Mouse (Mus musculus) embryonic fibroblast, embryonic 13.5 days (primary cell): ENCODE measurements around the gene Gm9903. TPM values are rescaled to one million over a fixed set of nuclear protein-coding genes. Genes with fewer than 3 reads are reported as not detected.

Experiments
- H3K27ac ChIP-seq: 2 replicates; pipeline ENCODE4 v1.5.1; 2012; ENCODE audit warnings: low read length, control low read depth, inconsistent platforms; ENCODE audit not compliant: insufficient read depth
- H3K4me1 ChIP-seq: 2 replicates; pipeline ENCODE4 v1.6.1; 2011; ENCODE audit warnings: low read length; ENCODE audit not compliant: control insufficient read depth, insufficient read depth
- H3K4me3 ChIP-seq: 2 replicates; pipeline ENCODE4 v1.5.1; 2011; ENCODE audit warnings: mild to moderate bottlenecking, control low read depth, low read length; ENCODE audit not compliant: insufficient read depth
- CTCF ChIP-seq: IDR thresholded peaks from 2 replicates; pipeline ENCODE4 v1.5.1; 2011; ENCODE audit warnings: mild to moderate bottlenecking, control low read depth, low read length, moderate library complexity, borderline replicate concordance; ENCODE audit not compliant: insufficient read depth
- POLR2A ChIP-seq: IDR thresholded peaks from 2 replicates; pipeline ENCODE4 v1.6.1; 2011; ENCODE audit warnings: low read depth, mild to moderate bottlenecking, control low read depth, low read length, moderate library complexity
- polyA plus RNA-seq: library from polyadenylated mRNA; stranded (reverse); fragments of >200 nt; gene quantifications from 2 replicates; pipeline ENCODE4 v1.2.4, GENCODE M21; 2011; ENCODE audit warnings: low read depth; ENCODE audit not compliant: missing spikeins, insufficient read length

Gm9903 gene
- polyA plus RNA-seq, 1 experiment = 1.4 TPM

- Histone ChIP-seq H3K27ac (peak within 1 kb of the TSS; percentile 95), H3K4me1 (no peaks in the 10 kb centered on the region), H3K4me3 (peak within 1 kb of the TSS; percentile 79)
- TF ChIP-seq POLR2A (peak; percentile 87), CTCF (no peak)
Measured at GRCm38 (mm10) chr5:33657787-33658663, 28.3 kb downstream of the Gm9903 start, which contains the start of the genes Tacc3 and Tmem129. Gene Tacc3, plus strand, starts transcription at chr5:33658128. Gene Tmem129, minus strand, starts transcription at chr5:33658416.

DNA sequence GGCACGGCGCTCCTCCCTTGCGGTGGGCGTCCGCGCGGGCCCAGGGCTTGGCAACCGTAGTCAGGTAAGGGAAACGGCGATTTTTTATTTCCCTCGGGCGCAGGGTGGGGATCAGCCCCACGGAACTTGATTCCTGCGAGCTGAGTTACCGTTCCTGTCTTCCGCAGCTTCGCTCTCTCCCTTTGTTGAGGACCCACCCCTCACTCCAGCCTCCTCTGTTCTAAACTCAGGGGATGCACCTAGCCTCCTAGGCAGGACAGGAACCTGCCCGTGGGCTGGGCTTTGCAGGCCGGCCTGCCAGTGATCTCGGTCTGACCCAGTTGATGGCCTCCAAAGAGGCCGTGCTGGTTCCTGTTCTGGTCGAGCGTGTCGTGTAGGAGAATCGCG lies 28.9 kb downstream of the Gm9903 start:
- no peak overlapping the region for H3K27ac ChIP-seq
- peak overlapping the region; percentile 79 for H3K4me3 ChIP-seq
- no peaks in the 10 kb centered on the region for H3K4me1 ChIP-seq
- no peak for TF ChIP-seq POLR2A
- TF ChIP-seq CTCF = no peak

DNA sequence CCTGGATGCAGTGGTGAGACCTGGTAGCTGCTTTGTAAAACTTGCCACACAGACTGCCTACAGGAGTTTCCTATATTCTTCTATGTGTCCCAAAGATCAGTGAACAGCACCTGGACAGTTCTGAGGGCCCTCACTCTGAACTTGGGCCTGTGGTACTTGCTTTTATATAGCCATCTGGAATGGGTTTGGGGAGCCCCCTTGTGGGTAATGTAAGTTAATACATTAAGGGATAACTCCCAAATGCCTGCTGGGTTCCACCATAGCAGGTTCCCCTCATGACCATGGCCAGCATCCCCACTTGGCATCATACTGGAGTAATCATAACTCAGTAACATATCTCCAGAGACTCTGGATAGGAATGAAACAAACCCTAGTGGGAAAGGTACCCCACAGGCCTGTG lies 38.5 kb downstream of the Gm9903 start:
- Histone ChIP-seq H3K4me1 (no peaks in the 10 kb centered on the region), H3K4me3 (no peak overlapping the region), H3K27ac (no peak overlapping the region)
- TF ChIP-seq CTCF (no peak), POLR2A (no peak)

DNA sequence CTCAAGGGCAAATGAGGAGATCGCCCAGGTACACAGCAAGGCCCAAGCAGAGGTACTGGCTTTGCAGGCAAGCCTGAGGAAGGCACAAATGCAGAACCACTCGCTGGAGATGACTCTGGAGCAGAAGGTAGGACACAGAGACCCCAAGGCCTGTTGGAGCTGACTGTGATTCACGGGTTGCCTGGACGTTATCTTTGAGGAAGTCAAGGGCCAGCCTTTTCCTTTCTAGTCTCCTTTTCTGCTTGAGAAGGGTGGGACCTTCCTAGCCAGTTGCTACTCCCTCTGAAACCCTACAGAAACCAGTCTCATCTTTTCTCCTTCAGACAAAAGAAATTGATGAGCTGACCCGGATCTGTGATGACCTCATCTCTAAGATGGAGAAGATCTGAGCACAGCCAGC lies 41.9 kb downstream of the Gm9903 start:
- no peak overlapping the region for H3K4me3 ChIP-seq
- no peak for TF ChIP-seq POLR2A
- TF ChIP-seq CTCF = no peak
- H3K27ac ChIP-seq = no peak overlapping the region

GRCm38 (mm10) chr5:33674439-33674838 lies 44.7 kb downstream of the Gm9903 start:
- Histone ChIP-seq H3K4me3 (no peak overlapping the region), H3K4me1 (no peaks in the 10 kb centered on the region), H3K27ac (no peak overlapping the region)
- TF ChIP-seq POLR2A (no peak), CTCF (no peak)

More for the DNA sequence above, 41.9 kb downstream of the Gm9903 start:
- H3K4me1 ChIP-seq = no peaks in the 10 kb centered on the region

GRCm38 (mm10) chr5:33675964-33676363 lies 46.2 kb downstream of the Gm9903 start:
- Histone ChIP-seq H3K4me1 (no peaks in the 10 kb centered on the region), H3K4me3 (no peak overlapping the region), H3K27ac (no peak overlapping the region)
- no peak for TF ChIP-seq POLR2A
- TF ChIP-seq CTCF = peak; percentile 51; the same call in 1 of the 2 replicates

GRCm38 (mm10) chr5:33678244-33678643 lies 48.5 kb downstream of the Gm9903 start:
- Histone ChIP-seq H3K27ac (no peak overlapping the region), H3K4me1 (no peaks in the 10 kb centered on the region), H3K4me3 (no peak overlapping the region)
- TF ChIP-seq CTCF (no peak), POLR2A (no peak)

DNA sequence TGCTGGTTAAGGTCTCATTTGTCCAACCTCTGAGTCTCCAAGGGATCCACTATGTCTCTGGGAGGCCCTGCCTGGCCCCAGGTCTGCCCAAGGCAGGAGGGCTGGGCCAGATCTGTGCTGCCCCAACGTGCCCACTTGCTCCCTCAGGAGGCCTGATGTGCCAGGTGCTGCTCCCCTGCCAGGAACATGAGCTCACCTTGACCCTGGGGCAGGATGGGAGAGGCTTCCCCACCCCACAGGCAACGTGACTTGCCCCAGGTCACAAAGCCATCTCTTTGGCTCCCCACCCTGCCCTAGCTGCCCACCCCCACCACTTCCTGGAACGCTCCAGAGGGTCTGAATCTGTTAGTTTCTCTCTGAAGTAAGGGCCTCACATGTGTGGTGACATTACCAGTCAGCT lies 51.3 kb downstream of the Gm9903 start:
- Histone ChIP-seq H3K4me1 (no peaks in the 10 kb centered on the region), H3K4me3 (no peak overlapping the region), H3K27ac (no peak overlapping the region)
- TF ChIP-seq POLR2A (no peak), CTCF (no peak)

Other genes with a start within 250 kb of the Gm9903 start
- not detected in 2 replicates for gene Nkx1-1, start 195.9 kb upstream of the Gm9903 start, polyA plus RNA-seq
- gene Fam53a, start 290 bp upstream of the Gm9903 start, polyA plus RNA-seq = 24.3 and 26.9 TPM in 2 replicates
- gene Slbp, start 22.6 kb downstream of the Gm9903 start, polyA plus RNA-seq = 60.2 and 67.7 TPM in 2 replicates
- gene Tacc3, start 28.2 kb downstream of the Gm9903 start, polyA plus RNA-seq = 62.0 and 75.1 TPM in 2 replicates
- 22.8 and 28.1 TPM in 2 replicates for gene Tmem129, start 28.5 kb downstream of the Gm9903 start, polyA plus RNA-seq
- 0.97 and 1.7 TPM in 2 replicates for gene Fgfr3, start 91.7 kb downstream of the Gm9903 start, polyA plus RNA-seq
- gene Letm1, start 152.9 kb downstream of the Gm9903 start, polyA plus RNA-seq = 27.0 and 27.2 TPM in 2 replicates
- gene Nsd2, start 190.8 kb downstream of the Gm9903 start, polyA plus RNA-seq = 63.8 and 103 TPM in 2 replicates